Mouse (Mus musculus): ENCODE data around the gene Eef2k. TPM values are rescaled to one million over a fixed set of nuclear protein-coding genes. Genes with fewer than 3 reads are reported as not detected.

Gene Eef2k
- polyA plus RNA-seq, 1 experiment = 102 TPM

DNA sequence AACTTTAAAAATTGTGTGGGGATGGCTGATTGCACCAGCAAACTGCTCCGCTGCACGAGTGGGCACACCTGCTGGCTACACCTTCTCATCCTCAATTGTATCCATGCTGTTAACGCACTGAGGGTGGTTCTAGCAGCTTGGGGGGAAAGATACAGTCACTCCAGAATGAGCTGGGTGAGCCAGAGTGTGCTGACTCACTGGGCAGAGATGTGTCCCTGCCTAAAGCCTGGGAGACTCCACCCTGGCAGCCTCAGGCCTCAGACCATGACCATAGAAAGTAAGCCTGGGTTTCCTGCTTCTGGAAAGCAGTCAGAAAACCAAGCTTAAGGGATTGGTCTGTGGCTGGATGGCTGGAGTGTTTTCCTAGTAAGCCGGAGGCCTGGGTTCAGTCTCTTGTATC lies 23.2 kb downstream of the Eef2k start:
- TF ChIP-seq GATA1 (IDR thresholded peaks at IDR 0.05; ENCODE audit: low read length) = no peak

DNA sequence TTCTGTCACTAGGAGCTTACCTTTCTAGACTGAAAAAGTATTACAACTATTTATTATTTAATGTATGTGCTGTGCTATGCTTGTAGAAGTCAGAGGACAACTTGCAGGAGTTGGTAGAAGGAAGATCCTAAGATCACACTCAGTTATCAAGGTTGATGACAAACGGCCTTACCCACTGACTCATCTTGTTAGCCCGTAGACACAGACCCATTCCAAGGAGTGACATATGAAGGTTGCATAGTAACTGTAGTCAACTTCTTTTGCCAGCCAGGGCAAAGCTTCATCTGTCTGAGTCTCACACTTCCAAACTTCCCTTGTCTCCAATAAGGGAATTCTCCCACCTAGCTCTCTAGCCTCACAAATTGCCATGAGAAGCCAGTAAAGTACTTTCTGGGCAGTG lies 24.1 kb downstream of the Eef2k start:
- TF ChIP-seq GATA1 (IDR thresholded peaks at IDR 0.05; ENCODE audit: low read length) = no peak

GRCm38 (mm10) chr7:120867720-120868119 lies 25.1 kb downstream of the Eef2k start:
- TF ChIP-seq GATA1 (IDR thresholded peaks at IDR 0.05; ENCODE audit: low read length) = no peak

GRCm38 (mm10) chr7:120869883-120870282 lies 27.3 kb downstream of the Eef2k start:
- TF ChIP-seq GATA1 (IDR thresholded peaks at IDR 0.05; ENCODE audit: low read length) = no peak

- TF ChIP-seq GATA1 (IDR thresholded peaks at IDR 0.05; ENCODE audit: low read length) = no peak
Observed at GRCm38 (mm10) chr7:120870431-120871008, 27.9 kb downstream of the Eef2k start.

DNA sequence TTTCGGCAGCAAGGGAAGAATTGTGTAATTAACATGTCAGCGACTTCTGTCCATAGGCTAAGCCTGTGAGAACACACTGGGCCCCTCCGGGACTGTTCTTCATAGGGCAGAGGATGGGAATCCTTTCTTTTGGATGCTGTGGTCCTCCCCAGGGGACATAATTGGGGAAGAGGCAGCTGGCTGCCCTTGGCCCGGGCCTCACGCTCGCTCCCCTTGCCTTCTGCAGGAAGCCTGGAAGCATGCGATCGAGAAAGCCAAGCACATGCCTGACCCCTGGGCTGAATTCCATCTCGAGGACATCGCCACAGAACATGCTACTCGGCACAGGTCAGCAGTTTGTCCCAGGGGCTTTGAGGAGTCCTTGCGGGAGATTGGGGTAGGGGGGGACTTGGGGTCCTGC lies 30.5 kb downstream of the Eef2k start:
- TF ChIP-seq GATA1 (IDR thresholded peaks at IDR 0.05; ENCODE audit: low read length) = no peak

GRCm38 (mm10) chr7:120874021-120874420 lies 31.4 kb downstream of the Eef2k start:
- TF ChIP-seq GATA1 (IDR thresholded peaks at IDR 0.05; ENCODE audit: low read length) = no peak

GRCm38 (mm10) chr7:120874764-120875539 lies 32.3 kb downstream of the Eef2k start:
- TF ChIP-seq GATA1 (IDR thresholded peaks at IDR 0.05; ENCODE audit: low read length) = peak; percentile 68

GRCm38 (mm10) chr7:120875540-120876388 lies 33.1 kb downstream of the Eef2k start:
- no peak for TF ChIP-seq GATA1 (IDR thresholded peaks at IDR 0.05; ENCODE audit: low read length)

GRCm38 (mm10) chr7:120878271-120878670 lies 35.6 kb downstream of the Eef2k start:
- TF ChIP-seq GATA1 (IDR thresholded peaks at IDR 0.05; ENCODE audit: low read length) = no peak

DNA sequence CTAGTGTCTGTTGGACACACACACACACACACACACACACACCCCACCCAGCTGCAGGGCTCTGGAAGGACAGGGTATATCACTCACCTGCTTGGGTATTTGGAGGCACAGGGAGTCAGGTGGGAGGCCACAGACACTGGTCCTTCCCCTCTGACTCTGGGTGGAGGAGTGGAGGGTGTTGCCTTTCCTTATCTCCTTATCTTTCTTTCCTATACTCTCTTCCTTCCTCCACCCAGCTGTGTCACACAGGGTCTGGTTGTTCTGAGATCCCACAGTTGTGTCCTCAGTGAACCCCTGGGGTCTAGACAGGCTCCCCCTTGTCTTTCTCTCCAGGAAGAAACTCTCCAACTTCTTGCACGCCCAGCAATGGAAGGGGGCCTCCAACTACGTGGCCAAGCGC lies 37.3 kb downstream of the Eef2k start:
- TF ChIP-seq GATA1 (IDR thresholded peaks at IDR 0.05; ENCODE audit: low read length) = no peak

DNA sequence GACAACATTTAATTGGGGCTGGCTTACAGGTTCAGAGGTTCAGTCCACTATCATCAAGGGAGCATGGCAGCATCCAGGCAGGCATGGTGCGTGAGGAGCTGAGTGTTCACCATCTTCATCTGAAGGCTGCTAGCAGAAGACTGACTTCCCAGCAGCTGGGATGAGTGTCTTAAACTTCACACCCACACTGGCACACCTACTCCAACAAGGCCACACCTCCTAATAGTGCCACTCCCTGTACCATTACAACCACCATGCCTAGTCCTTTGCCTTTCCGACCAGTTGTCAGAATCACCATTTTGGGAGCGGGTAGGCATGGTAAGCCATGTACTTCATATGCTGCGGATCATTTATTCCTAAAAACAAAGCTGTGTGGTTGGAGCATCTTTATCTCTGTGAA lies 38.1 kb downstream of the Eef2k start:
- no peak for TF ChIP-seq GATA1 (IDR thresholded peaks at IDR 0.05; ENCODE audit: low read length)

- no peak for TF ChIP-seq GATA1 (IDR thresholded peaks at IDR 0.05; ENCODE audit: low read length)
Observed at GRCm38 (mm10) chr7:120881451-120881850, 38.8 kb downstream of the Eef2k start.

GRCm38 (mm10) chr7:120882674-120883073 lies 40.0 kb downstream of the Eef2k start:
- no peak for TF ChIP-seq GATA1 (IDR thresholded peaks at IDR 0.05; ENCODE audit: low read length)

GRCm38 (mm10) chr7:120883523-120884290 lies 41.1 kb downstream of the Eef2k start:
- no peak for TF ChIP-seq GATA1 (IDR thresholded peaks at IDR 0.05; ENCODE audit: low read length)

Measured in G1E-ER4 (cell line).